Comparison of ENCODE assay signal across 8 mouse cellular contexts in the genomic region with DNA sequence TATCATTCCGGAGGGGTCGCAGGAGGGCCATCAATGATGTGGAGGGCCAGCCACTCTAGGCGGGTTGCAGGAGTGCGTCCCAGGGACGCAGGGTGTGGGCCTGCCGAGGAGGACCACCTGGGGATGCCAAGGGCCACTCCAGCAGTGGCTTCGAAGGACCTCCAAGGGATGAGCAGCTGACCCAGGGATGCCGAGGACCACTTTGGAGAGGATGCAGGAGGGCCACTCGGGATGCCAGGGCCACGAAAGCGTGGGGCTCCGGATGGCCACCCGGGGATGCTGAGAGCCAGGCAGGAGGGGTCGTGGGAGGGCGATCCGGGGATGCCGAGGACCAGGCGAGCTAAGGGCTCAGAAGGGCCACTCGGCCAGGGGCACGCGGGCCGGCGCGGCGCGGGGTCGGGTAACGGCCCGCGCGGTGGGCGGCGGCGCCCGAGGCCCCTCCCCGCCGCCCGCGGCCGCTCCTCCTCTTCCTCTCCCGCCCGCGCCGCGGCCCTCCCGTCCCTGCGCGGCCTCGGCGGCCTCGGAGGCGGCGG. TPM values are rescaled to one million over a fixed set of nuclear protein-coding genes. Genes with fewer than 3 reads are reported as not detected.
DNase-seq lines count a peak whose midpoint lies in the region; ATAC-seq and TF ChIP-seq lines count a peak whose summit lies in the region.

Gene Mta1 (plus strand): TSS at position 530 of the 533 bp plus-strand sequence.

- peak within 1 kb of the TSS; percentile 99 for H3K9ac ChIP-seq in CH12.LX (ENCODE audit: insufficient read depth, low read depth)
- peak within 1 kb of the TSS; percentile 99 for H3K9ac ChIP-seq in embryonic facial prominence, embryonic 13.5 days
- peak within 1 kb of the TSS; percentile 100 for H3K9ac ChIP-seq in kidney, embryonic 15.5 days
- peak within 1 kb of the TSS; percentile 98 for H3K9ac ChIP-seq in liver, embryonic 14.5 days (replicated peaks)

- peak; percentile 77 for ATAC-seq in embryonic facial prominence, embryonic 13.5 days (ENCODE audit: insufficient number of reproducible peaks, insufficient read depth, low FRiP score, low TSS enrichment, low read depth)
- ATAC-seq in kidney, embryonic 15.5 days (replicated peaks; ENCODE audit: low FRiP score) = peak; percentile 79
- ATAC-seq in liver, embryonic 14.5 days (ENCODE audit: insufficient read depth) = peak; percentile 66

- no peak for DNase-seq in CH12.LX (ENCODE audit: extremely low read depth)
- DNase-seq in adrenal gland, postnatal 14 days = peak; percentile 73
- no peak for DNase-seq in heart, embryonic 10.5 days (ENCODE audit: low spot score)
- DNase-seq in liver, embryonic 14.5 days (ENCODE audit: low read depth in 3 of 3, low spot score in 3 of 3) = no peak
- DNase-seq in neural tube, embryonic 10.5 days (ENCODE audit: extremely low spot score, low spot score) = peak; percentile 79
- peak; percentile 32 for DNase-seq in yolk sac, embryonic 10.5 days (ENCODE audit: low spot score)

- H3K4me1 ChIP-seq in CH12.LX (ENCODE audit: control insufficient read depth in 1 of 2, insufficient read depth in 2 of 2) = peaks cover 25 to 52% of the 10 kb centered on the region in 2 experiments
- H3K4me1 ChIP-seq in embryonic facial prominence, embryonic 13.5 days = peaks cover 42% of the 10 kb centered on the region
- peaks cover 42% of the 10 kb centered on the region for H3K4me1 ChIP-seq in heart, embryonic 10.5 days
- peaks cover 44% of the 10 kb centered on the region for H3K4me1 ChIP-seq in kidney, embryonic 15.5 days
- H3K4me1 ChIP-seq in liver, embryonic 14.5 days (replicated peaks; ENCODE audit: control insufficient read depth in 2 of 2, insufficient read depth in 2 of 2, low read length in 1 of 2) = peaks cover 7 to 12% of the 10 kb centered on the region in 2 experiments

- peak; percentile 72 for TF ChIP-seq POLR2A in CH12.LX (IDR thresholded peaks at IDR 0.05; ENCODE audit: low read depth, low read length)

- dilution Hi-C loops in CH12.LX (cut with MboI; ENCODE audit: extremely low pct_ligation_motif_present, extremely low pct_unique_long_range_greater_than_20kb, low sequenced_read_pairs) = no loop called here

- in situ Hi-C loops in CH12.LX (cut with MboI; ENCODE audit: low pct_ligation_motif_present, low pct_unique_long_range_greater_than_20kb, low sequenced_read_pairs) = no loop called here

- no peak for TF ChIP-seq CTCF in CH12.LX (conservative IDR thresholded peaks at IDR 0.05 in 1 of 2, IDR thresholded peaks at IDR 0.05 in 1 of 2; ENCODE audit: low read depth in 2 of 2, low read length in 2 of 2)
- TF ChIP-seq CTCF in liver, embryonic 14.5 days (IDR thresholded peaks at IDR 0.05; ENCODE audit: low read depth) = no peak

- 2% methylated on average over 34 of the region's 53 CpGs for WGBS in embryonic facial prominence, embryonic 13.5 days
- 4% methylated on average over 41 of the region's 53 CpGs for WGBS in heart, embryonic 10.5 days
- 2% methylated on average over 28 of the region's 53 CpGs for WGBS in kidney, embryonic 15.5 days
- WGBS in liver, embryonic 14.5 days (ENCODE audit: insufficient replicate concordance) = 7% methylated on average over 21 of the region's 53 CpGs

- H3K27ac ChIP-seq in CH12.LX (ENCODE audit: insufficient read depth, low read depth) = no peak within 1 kb of the TSS
- peak within 1 kb of the TSS; percentile 87 for H3K27ac ChIP-seq in embryonic facial prominence, embryonic 13.5 days
- H3K27ac ChIP-seq in heart, embryonic 10.5 days = peak within 1 kb of the TSS; percentile 98
- peak within 1 kb of the TSS; percentile 80 for H3K27ac ChIP-seq in kidney, embryonic 15.5 days
- H3K27ac ChIP-seq in liver, embryonic 14.5 days = peak within 1 kb of the TSS; percentile 62

- peaks cover 2% of the 10 kb centered on the region for H3K27me3 ChIP-seq in CH12.LX (replicated peaks)
- H3K27me3 ChIP-seq in embryonic facial prominence, embryonic 13.5 days = no peaks in the 10 kb centered on the region
- H3K27me3 ChIP-seq in heart, embryonic 10.5 days (ENCODE audit: insufficient read depth, poor library complexity, severe bottlenecking) = peaks cover 10% of the 10 kb centered on the region; the same call in 1 of the 2 replicates
- no peaks in the 10 kb centered on the region for H3K27me3 ChIP-seq in kidney, embryonic 15.5 days
- no peaks in the 10 kb centered on the region for H3K27me3 ChIP-seq in liver, embryonic 14.5 days (ENCODE audit: control insufficient read depth, insufficient read depth, low read length)

- H3K4me3 ChIP-seq in CH12.LX (replicated peaks in 1 of 3; ENCODE audit: low read depth in 2 of 3, low read length in 2 of 3, poor library complexity in 1 of 3) = peak within 1 kb of the TSS; percentile 71 to 96 (median 91)
- H3K4me3 ChIP-seq in embryonic facial prominence, embryonic 13.5 days = peak within 1 kb of the TSS; percentile 98
- peak within 1 kb of the TSS; percentile 87 for H3K4me3 ChIP-seq in heart, embryonic 10.5 days
- H3K4me3 ChIP-seq in kidney, embryonic 15.5 days (replicated peaks) = peak within 1 kb of the TSS; percentile 92
- H3K4me3 ChIP-seq in liver, embryonic 14.5 days (ENCODE audit: insufficient read depth in 1 of 2, low read depth in 2 of 2, low read length in 2 of 2) = peak within 1 kb of the TSS; percentile 70 to 98

- H3K4me2 ChIP-seq in CH12.LX (ENCODE audit: insufficient read depth, low read depth, poor library complexity, severe bottlenecking) = peak within 1 kb of the TSS; percentile 78
- peak within 1 kb of the TSS; percentile 93 for H3K4me2 ChIP-seq in embryonic facial prominence, embryonic 13.5 days
- H3K4me2 ChIP-seq in kidney, embryonic 15.5 days = peak within 1 kb of the TSS; percentile 96
- peak within 1 kb of the TSS; percentile 94 for H3K4me2 ChIP-seq in liver, embryonic 14.5 days (ENCODE audit: low read depth)

- TF ChIP-seq EP300 in CH12.LX (IDR thresholded peaks at IDR 0.05; ENCODE audit: low read length) = no peak
- no peak for TF ChIP-seq EP300 in liver, embryonic 14.5 days (IDR thresholded peaks at IDR 0.05; ENCODE audit: low read depth)

- no peaks in the 10 kb centered on the region for H3K9me3 ChIP-seq in CH12.LX (replicated peaks; ENCODE audit: low read length)
- H3K9me3 ChIP-seq in embryonic facial prominence, embryonic 13.5 days = no peaks in the 10 kb centered on the region
- H3K9me3 ChIP-seq in heart, embryonic 10.5 days = no peaks in the 10 kb centered on the region
- H3K9me3 ChIP-seq in kidney, embryonic 15.5 days (replicated peaks) = no peaks in the 10 kb centered on the region
- no peaks in the 10 kb centered on the region for H3K9me3 ChIP-seq in liver, embryonic 14.5 days (ENCODE audit: control insufficient read depth, low read length)

- peaks cover 23% of the 10 kb centered on the region for H3K79me2 ChIP-seq in CH12.LX (replicated peaks; ENCODE audit: control insufficient read depth, extremely low read depth, insufficient read depth, poor library complexity, severe bottlenecking)

- TF ChIP-seq RAD21 in CH12.LX (IDR thresholded peaks at IDR 0.05; ENCODE audit: low read depth, low read length) = no peak

- peaks cover 0 to 20% of the 10 kb centered on the region in 2 experiments for H3K36me3 ChIP-seq in CH12.LX (replicated peaks in 1 of 2; ENCODE audit: control insufficient read depth in 1 of 2, insufficient read depth in 1 of 2, low read length in 1 of 2)
- peaks cover 11% of the 10 kb centered on the region; the same call in 1 of the 2 replicates for H3K36me3 ChIP-seq in embryonic facial prominence, embryonic 13.5 days
- H3K36me3 ChIP-seq in heart, embryonic 10.5 days = peaks cover 11% of the 10 kb centered on the region; the same call in 1 of the 2 replicates
- H3K36me3 ChIP-seq in kidney, embryonic 15.5 days = peaks cover 3% of the 10 kb centered on the region; the same call in 1 of the 2 replicates
- no peaks in the 10 kb centered on the region for H3K36me3 ChIP-seq in liver, embryonic 14.5 days (replicated peaks; ENCODE audit: control insufficient read depth, insufficient read depth, low read depth)

TF ChIP-seq in CH12.LX, 34 proteins besides CTCF, POLR2A, EP300 and RAD21 (continues in another document):
- TF ChIP-seq KAT2A (IDR thresholded peaks at IDR 0.05; ENCODE audit: insufficient replicate concordance, low read length) (no peak), TCF12 (IDR thresholded peaks at IDR 0.05; ENCODE audit: low read depth, low read length) (0 out of 2 replicates have a peak, but pooled peaks have one; percentile 38), RCOR1 (conservative IDR thresholded peaks at IDR 0.05; ENCODE audit: low read depth, low read length) (no peak), ZNF384 (IDR thresholded peaks at IDR 0.05; ENCODE audit: low read depth, low read length) (no peak), MEF2A (IDR thresholded peaks at IDR 0.05; ENCODE audit: borderline replicate concordance, low read depth, low read length) (no peak), MYC (IDR thresholded peaks at IDR 0.05; ENCODE audit: low read depth, low read length) (no peak), ZKSCAN1 (IDR thresholded peaks at IDR 0.05; ENCODE audit: borderline replicate concordance, low read depth, low read length) (no peak), ZMIZ1 (IDR thresholded peaks at IDR 0.05; ENCODE audit: low read depth, low read length) (peak; percentile 48; the same call in 1 of the 2 replicates), NRF1 (IDR thresholded peaks at IDR 0.05; ENCODE audit: low read depth, low read length) (no peak), JUND (conservative IDR thresholded peaks at IDR 0.05; ENCODE audit: low read depth, low read length) (no peak), IRF4 (IDR thresholded peaks at IDR 0.05; ENCODE audit: low read depth, low read length) (no peak), ELF1 (IDR thresholded peaks at IDR 0.05; ENCODE audit: low read depth, low read length) (no peak), TBP (conservative IDR thresholded peaks at IDR 0.05; ENCODE audit: low read depth, low read length) (no peak), NELFE (IDR thresholded peaks at IDR 0.05; ENCODE audit: low read depth, low read length) (peak; percentile 55), MAX (IDR thresholded peaks at IDR 0.05; ENCODE audit: low read length) (no peak), MXI1 (IDR thresholded peaks at IDR 0.05; ENCODE audit: low read depth, low read length) (no peak; the same call in 1 of the 2 replicates), CHD1 (IDR thresholded peaks at IDR 0.05; ENCODE audit: low read depth, low read length) (no peak)

RNA-seq across cellular contexts. Expression of gene Mta1, which starts in this region (rescaled TPM):
- total RNA-seq in CH12.LX (2012; rRNA removed) (29.5 and 39.4 TPM in 2 replicates), CH12.LX (2014; rRNA removed) (11.5 and 12.7 TPM in 2 replicates)
- 68.6 and 76.7 TPM in 2 replicates for polyA plus RNA-seq in CH12.LX (2012; ENCODE audit: insufficient read length, low read depth)
- total RNA-seq in adrenal gland, postnatal 14 days (2021) = 83.7 and 94.0 TPM in 2 replicates
- polyA plus RNA-seq in embryonic facial prominence, embryonic 13.5 days (2015; fragmentation: Nextera tagmentation; extraction: Ambion mirVana) = 18.5 and 18.6 TPM in 2 replicates
- polyA plus RNA-seq in heart, embryonic 10.5 days (2016; fragmentation: Nextera tagmentation; extraction: Ambion mirVana) = 12.0 and 17.5 TPM in 2 replicates
- polyA plus RNA-seq in kidney, embryonic 15.5 days (2015; fragmentation: Nextera tagmentation; extraction: Ambion mirVana) = 16.0 and 16.3 TPM in 2 replicates
- 22.4 and 22.6 TPM in 2 replicates for polyA plus RNA-seq in liver, embryonic 14.5 days (2012; rRNA removed)
- polyA plus RNA-seq in liver, embryonic 14.5 days (2014; fragmentation: Nextera tagmentation; extraction: Ambion mirVana) = 4.7 and 6.3 TPM in 2 replicates

Comparison
In these comparisons a context has a peak if more than half of its experiments do, and no peak if none do; other contexts are left out.
1. DNase-seq: peak in adrenal gland, postnatal 14 days (single experiment), neural tube, embryonic 10.5 days (single experiment) and yolk sac, embryonic 10.5 days (single experiment); none in CH12.LX (single experiment), heart, embryonic 10.5 days (single experiment) and liver, embryonic 14.5 days (0 of 3).
2. Peak in every context shown above with its lines, with median percentiles within 50 percentile points of each other: H3K4me2 ChIP-seq, H3K4me3 ChIP-seq, H3K9ac ChIP-seq and ATAC-seq.